Mouse (Mus musculus) CH12.LX (cell line): Measurements from ENCODE around the gene Mst1. TPM values are rescaled to one million over a fixed set of nuclear protein-coding genes. Genes with fewer than 3 reads are reported as not detected.

Experiments used
- DNase-seq: peaks from one replicate; pipeline ENCODE4 v3.0.0-alpha.2; 2013; ENCODE audit errors: extremely low read depth
- H3K27ac ChIP-seq: 2 replicates; pipeline ENCODE4 v1.5.1; 2012; ENCODE audit warnings: low read depth, mild to moderate bottlenecking, control low read depth, moderate library complexity; ENCODE audit not compliant: insufficient read depth
- H3K27me3 ChIP-seq: replicated peaks from 2 replicates; pipeline ENCODE3; 2012; ENCODE audit warnings: inconsistent platforms
- H3K36me3 ChIP-seq, 2 experiments: replicated peaks in 1 of 2; 2 replicates each; pipeline versions ENCODE3 to v1.6.1; 2012; ENCODE audit warnings: inconsistent platforms in 1 of 2, low read length in 1 of 2, mild to moderate bottlenecking in 1 of 2, mixed read lengths in 1 of 2, moderate library complexity in 1 of 2; ENCODE audit not compliant: control insufficient read depth in 1 of 2, insufficient read depth in 1 of 2
- H3K4me1 ChIP-seq, 2 experiments: 2 replicates each; pipeline ENCODE4 v1.6.1; 2012; ENCODE audit warnings: inconsistent platforms in 1 of 2, moderate library complexity in 1 of 2; ENCODE audit not compliant: insufficient read depth in 2 of 2, control insufficient read depth in 1 of 2
- H3K4me2 ChIP-seq: 2 replicates; pipeline ENCODE4 v1.6.1; 2012; ENCODE audit warnings: low read depth, mild to moderate bottlenecking, control low read depth; ENCODE audit not compliant: poor library complexity, insufficient read depth, severe bottlenecking
- H3K4me3 ChIP-seq, 3 experiments: fragments of 150-350 bp in 1 of 3; sonication (generic) in 1 of 3; replicated peaks in 1 of 3; 2 replicates each; pipeline versions ENCODE3 to v1.5.1; 2011 to 2012; ENCODE audit warnings: low read depth in 2 of 3, low read length in 2 of 3, mild to moderate bottlenecking in 2 of 3, moderate library complexity in 2 of 3, control low read depth in 1 of 3, improper control_type of control experiment in 1 of 3, inconsistent platforms in 1 of 3, mixed read lengths in 1 of 3; ENCODE audit not compliant: poor library complexity in 1 of 3
- H3K79me2 ChIP-seq: replicated peaks from 2 replicates; pipeline ENCODE4 v1.6.1; 2012; ENCODE audit warnings: mild to moderate bottlenecking, moderate library complexity; ENCODE audit not compliant: control insufficient read depth, poor library complexity, insufficient read depth, severe bottlenecking; ENCODE audit errors: extremely low read depth
- H3K9ac ChIP-seq: 2 replicates; pipeline ENCODE4 v1.6.1; 2012; ENCODE audit warnings: low read depth, mild to moderate bottlenecking, control low read depth, moderate library complexity; ENCODE audit not compliant: insufficient read depth
- H3K9me3 ChIP-seq: replicated peaks from 2 replicates; pipeline ENCODE3; 2012; ENCODE audit warnings: low read length, inconsistent platforms, mixed read lengths
- BHLHE40 ChIP-seq: IDR thresholded peaks from 2 replicates; pipeline ENCODE4 v1.6.1; 2011; ENCODE audit warnings: mild to moderate bottlenecking, low read depth, low read length, improper control_type of control experiment
- CHD1 ChIP-seq: IDR thresholded peaks from 2 replicates; pipeline ENCODE4 v1.6.1; 2012; ENCODE audit warnings: low read depth, low read length, improper control_type of control experiment, inconsistent platforms
- CTCF ChIP-seq, 2 experiments: IDR thresholded peaks in 1 of 2; conservative IDR thresholded peaks in 1 of 2; 2 replicates each; pipeline ENCODE4 v1.5.1; 2011 to 2012; ENCODE audit warnings: low read depth in 2 of 2, low read length in 2 of 2, improper control_type of control experiment in 1 of 2, inconsistent platforms in 1 of 2, mild to moderate bottlenecking in 1 of 2, moderate library complexity in 1 of 2
- E2F4 ChIP-seq: IDR thresholded peaks from 2 replicates; pipeline ENCODE4 v1.6.1; 2011; ENCODE audit warnings: low read depth, low read length, improper control_type of control experiment; ENCODE audit not compliant: insufficient replicate concordance
- ETS1 ChIP-seq: conservative IDR thresholded peaks from 2 replicates; pipeline ENCODE4 v1.6.1; 2012; ENCODE audit warnings: low read depth, mild to moderate bottlenecking, inconsistent platforms, low read length, improper control_type of control experiment, moderate library complexity
- GABPA ChIP-seq: IDR thresholded peaks from 2 replicates; pipeline ENCODE4 v1.6.1; 2012; ENCODE audit warnings: low read depth, low read length, improper control_type of control experiment, inconsistent platforms; ENCODE audit not compliant: insufficient replicate concordance
- MAFK ChIP-seq: IDR thresholded peaks from 2 replicates; pipeline ENCODE4 v1.6.1; 2011; ENCODE audit warnings: low read length, improper control_type of control experiment; ENCODE audit not compliant: insufficient replicate concordance
- MAX ChIP-seq: IDR thresholded peaks from 2 replicates; pipeline ENCODE4 v1.6.1; 2011; ENCODE audit warnings: low read length, improper control_type of control experiment
- MXI1 ChIP-seq: IDR thresholded peaks from 2 replicates; pipeline ENCODE4 v1.6.1; 2011; ENCODE audit warnings: mild to moderate bottlenecking, low read depth, low read length, improper control_type of control experiment
- MYC ChIP-seq: IDR thresholded peaks from 2 replicates; pipeline ENCODE4 v1.6.1; 2011; ENCODE audit warnings: low read depth, mild to moderate bottlenecking, improper control_type of control experiment, low read length
- NELFE ChIP-seq: IDR thresholded peaks from 2 replicates; pipeline ENCODE4 v1.6.1; 2011; ENCODE audit warnings: low read depth, low read length, improper control_type of control experiment
- NRF1 ChIP-seq: IDR thresholded peaks from 2 replicates; pipeline ENCODE4 v1.6.1; 2014; ENCODE audit warnings: low read depth, mild to moderate bottlenecking, inconsistent platforms, low read length, improper control_type of control experiment, moderate library complexity
- POLR2A ChIP-seq: IDR thresholded peaks from 2 replicates; pipeline ENCODE4 v1.6.1; 2011; ENCODE audit warnings: low read depth, mild to moderate bottlenecking, improper control_type of control experiment, low read length
- RAD21 ChIP-seq: IDR thresholded peaks from 2 replicates; pipeline ENCODE4 v1.6.1; 2011; ENCODE audit warnings: low read depth, mild to moderate bottlenecking, low read length, improper control_type of control experiment, moderate library complexity
- SIN3A ChIP-seq: IDR thresholded peaks from 2 replicates; pipeline ENCODE4 v1.6.1; 2012; ENCODE audit warnings: low read length, improper control_type of control experiment, inconsistent platforms
- SMC3 ChIP-seq: IDR thresholded peaks from 2 replicates; pipeline ENCODE4 v1.6.1; 2011; ENCODE audit warnings: low read depth, low read length, improper control_type of control experiment
- UBTF ChIP-seq: IDR thresholded peaks from 2 replicates; pipeline ENCODE4 v1.6.1; 2012; ENCODE audit warnings: low read depth, mild to moderate bottlenecking, inconsistent platforms, low read length, improper control_type of control experiment, moderate library complexity
- USF1 ChIP-seq: IDR thresholded peaks from 2 replicates; pipeline ENCODE4 v1.6.1; 2014; ENCODE audit warnings: low read depth, mild to moderate bottlenecking, inconsistent platforms, low read length, improper control_type of control experiment
- ZC3H11A ChIP-seq: IDR thresholded peaks from 2 replicates; pipeline ENCODE4 v1.6.1; 2012; ENCODE audit warnings: low read depth, mild to moderate bottlenecking, inconsistent platforms, low read length, improper control_type of control experiment
- ZKSCAN1 ChIP-seq: IDR thresholded peaks from 2 replicates; pipeline ENCODE4 v1.6.1; 2012; ENCODE audit warnings: low read depth, inconsistent platforms, low read length, improper control_type of control experiment, borderline replicate concordance
- ZMIZ1 ChIP-seq: IDR thresholded peaks from 2 replicates; pipeline ENCODE4 v1.6.1; 2012; ENCODE audit warnings: low read depth, mild to moderate bottlenecking, inconsistent platforms, low read length, improper control_type of control experiment
- ZNF384 ChIP-seq: IDR thresholded peaks from 2 replicates; pipeline ENCODE4 v1.6.1; 2012; ENCODE audit warnings: low read depth, low read length, improper control_type of control experiment, inconsistent platforms
- dilution Hi-C: fragments of 300-500 bp; cut with MboI; formaldehyde crosslinking; loops from 2 replicates; pipeline ENCODE4 v1.14.3; 2020; ENCODE audit warnings: low sequenced_read_pairs; ENCODE audit not compliant: extremely low pct_unique_long_range_greater_than_20kb, extremely low pct_ligation_motif_present
- in situ Hi-C: fragments of 300-500 bp; cut with MboI; formaldehyde crosslinking; loops from 3 replicates; pipeline ENCODE4 v1.14.3; 2019; ENCODE audit warnings: low sequenced_read_pairs, low pct_ligation_motif_present, low pct_unique_long_range_greater_than_20kb, mixed read lengths
- polyA plus RNA-seq: library from polyadenylated mRNA; unstranded; fragments of >175 nt; gene quantifications from 2 replicates; pipeline ENCODE4 v1.2.1, GENCODE M21; 2012; ENCODE audit warnings: low read depth; ENCODE audit not compliant: insufficient read length
- total RNA-seq, 2 experiments: library from RNA; depleted of rRNA; stranded (reverse); fragments of 300-350 nt in 1 of 2; fragments of >200 nt in 1 of 2; gene quantifications; 2 replicates each; pipeline ENCODE4 v1.2.3; 2012 to 2014

The Mst1 gene
- total and polyA plus RNA-seq, 3 experiments, result 16.9 to 59.6 (median 21.4) TPM

DNA sequence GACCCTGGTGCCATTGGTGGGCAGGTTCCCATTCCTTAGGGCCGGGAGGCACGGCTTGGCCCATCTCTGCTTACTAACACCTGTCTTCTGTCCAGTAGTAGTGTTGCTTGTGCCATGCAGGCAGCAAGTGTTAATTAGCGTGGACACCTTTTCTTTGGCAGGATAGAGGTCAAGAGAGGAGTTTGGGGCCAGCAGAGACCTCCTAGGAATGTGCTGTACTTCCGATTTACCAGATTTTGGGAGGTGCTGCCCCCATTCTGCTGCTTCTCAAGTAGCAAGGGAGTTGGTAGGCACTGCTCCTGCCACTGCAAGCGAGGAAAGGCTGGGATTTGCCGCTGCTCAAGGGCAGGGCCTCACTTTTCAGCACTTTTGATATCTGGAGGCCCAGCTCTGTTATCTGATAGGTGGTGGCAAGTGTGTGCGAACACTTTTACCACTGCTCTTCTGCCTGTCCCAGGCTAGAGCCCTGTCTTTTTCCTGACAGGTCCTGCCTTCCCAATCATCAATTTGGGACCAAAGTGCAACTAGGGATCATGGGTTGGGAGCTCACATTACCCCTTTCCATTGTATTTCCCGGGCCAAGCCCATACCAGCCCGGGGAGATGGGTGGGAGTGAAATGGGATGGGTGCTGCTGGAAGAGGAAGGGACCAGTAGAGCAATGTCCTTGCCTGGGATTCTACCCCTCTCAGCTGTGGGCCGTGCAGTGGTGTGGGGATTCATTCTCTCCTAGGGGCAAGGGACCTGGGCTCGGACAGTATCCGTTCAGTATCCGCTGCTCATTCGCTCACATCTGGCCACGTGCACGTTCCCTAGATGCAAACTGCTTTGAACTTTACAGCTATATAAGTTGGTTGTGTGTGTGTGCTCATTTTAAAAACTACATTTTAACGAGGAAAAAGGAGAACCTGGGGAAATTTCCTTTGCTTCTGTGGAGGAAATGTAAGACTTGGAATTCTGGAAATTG lies 32.4 kb upstream of the Mst1 start:
- in situ Hi-C loops (no loop called here), dilution Hi-C loops (no loop called here)
- no peak for DNase-seq
- peak overlapping the region in 1 of 3 experiments; percentile 21 for H3K4me3 ChIP-seq
- no peak overlapping the region for H3K27ac ChIP-seq
- no peak overlapping the region for H3K4me2 ChIP-seq
- no peaks in the 10 kb centered on the region for H3K9me3 ChIP-seq
- no peak overlapping the region for H3K9ac ChIP-seq
- TF ChIP-seq E2F4, result no peak
- TF ChIP-seq, all 38 proteins: peak for 0
- no peaks in the 10 kb centered on the region for H3K27me3 ChIP-seq
- H3K4me1 ChIP-seq, result peaks cover 2 to 32% of the 10 kb centered on the region in 2 experiments; a peak in 2 of 4 replicates
- H3K79me2 ChIP-seq, result no peaks in the 10 kb centered on the region
- peaks cover 41 to 71% of the 10 kb centered on the region in 2 experiments for H3K36me3 ChIP-seq

GRCm38 (mm10) chr9:108048566-108048955 lies 31.7 kb upstream of the Mst1 start:
- H3K4me1 ChIP-seq, result peaks cover 2 to 37% of the 10 kb centered on the region in 2 experiments; a peak in 2 of 4 replicates
- peak overlapping the region; percentile 73 for H3K4me2 ChIP-seq
- H3K27ac ChIP-seq, result no peak overlapping the region
- dilution Hi-C loops, result no loop called here
- no peak for DNase-seq
- no peaks in the 10 kb centered on the region for H3K9me3 ChIP-seq
- peaks cover 46 to 71% of the 10 kb centered on the region in 2 experiments for H3K36me3 ChIP-seq
- no peaks in the 10 kb centered on the region for H3K27me3 ChIP-seq
- TF ChIP-seq MAFK (no peak), BHLHE40 (no peak), CHD1 (no peak), ZKSCAN1 (no peak), NRF1 (no peak)
- TF ChIP-seq, all 38 proteins: peak for 0
- Histone ChIP-seq H3K4me3 (peak overlapping the region; percentile 21 to 53 (median 38)), H3K79me2 (no peaks in the 10 kb centered on the region), H3K9ac (peak overlapping the region; percentile 64)
- in situ Hi-C loops, result no loop called here

DNA sequence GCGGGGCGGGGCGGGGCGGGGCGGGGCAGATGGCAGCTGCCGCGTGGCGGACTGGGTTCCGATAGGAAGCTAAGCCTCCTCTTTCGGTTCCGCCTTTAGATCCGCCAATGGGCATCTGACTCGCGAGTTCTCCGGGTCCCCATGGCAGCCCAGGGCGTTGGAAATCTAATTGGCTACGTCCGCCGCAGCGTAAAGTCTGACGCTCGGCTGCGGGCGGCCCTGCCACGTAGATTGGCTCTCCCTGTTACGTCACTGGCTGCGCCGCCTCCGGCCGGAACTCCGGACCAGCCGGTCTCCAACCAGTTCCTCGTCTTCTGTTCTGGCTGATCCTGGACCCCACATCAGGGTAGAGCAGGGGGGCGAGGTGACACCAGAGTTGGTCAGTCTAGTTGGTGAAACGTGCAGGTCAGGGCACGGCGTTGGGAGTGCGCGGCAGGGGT lies 31.2 kb upstream of the Mst1 start, which contains the start of gene Gmppb:
TSS of gene Gmppb (plus strand) at position 227 of the 440 bp plus-strand sequence.
- Histone ChIP-seq H3K27ac (no peak within 1 kb of the TSS), H3K79me2 (no peaks in the 10 kb centered on the region), H3K4me2 (peak within 1 kb of the TSS; percentile 73), H3K9ac (peak within 1 kb of the TSS; percentile 64), H3K9me3 (no peaks in the 10 kb centered on the region), H3K36me3 (peaks cover 51 to 74% of the 10 kb centered on the region in 2 experiments), H3K4me3 (peak within 1 kb of the TSS; percentile 71 to 88 (median 79)), H3K4me1 (peaks cover 2 to 37% of the 10 kb centered on the region in 2 experiments; a peak in 2 of 4 replicates), H3K27me3 (no peaks in the 10 kb centered on the region)
- DNase-seq, result peak; percentile 98
- in situ Hi-C loops (no loop called here), dilution Hi-C loops (no loop called here)
- TF ChIP-seq E2F4 (no peak), SMC3 (no peak), RAD21 (no peak), MAFK (no peak), ZNF384 (no peak), ZMIZ1 (no peak), ZKSCAN1 (no peak), MYC (peak; percentile 51; the same call in 1 of the 2 replicates), NELFE (peak; percentile 75), SIN3A (peak; percentile 97), CTCF (conservative IDR thresholded peaks at IDR 0.05 in 1 of 2, IDR thresholded peaks at IDR 0.05 in 1 of 2; ENCODE audit: low read depth in 2 of 2, low read length in 2 of 2) (no peak), MAX (peak; percentile 61; the same call in 1 of the 2 replicates), MXI1 (peak; percentile 80; the same call in 1 of the 2 replicates), UBTF (no peak), POLR2A (peak; percentile 87), CHD1 (no peak), ETS1 (no peak), USF1 (no peak; the same call in 1 of the 2 replicates), ZC3H11A (no peak), GABPA (no peak; the same call in 1 of the 2 replicates)
